Mouse (Mus musculus): Measurements from ENCODE around the gene Cd68.

DNA sequence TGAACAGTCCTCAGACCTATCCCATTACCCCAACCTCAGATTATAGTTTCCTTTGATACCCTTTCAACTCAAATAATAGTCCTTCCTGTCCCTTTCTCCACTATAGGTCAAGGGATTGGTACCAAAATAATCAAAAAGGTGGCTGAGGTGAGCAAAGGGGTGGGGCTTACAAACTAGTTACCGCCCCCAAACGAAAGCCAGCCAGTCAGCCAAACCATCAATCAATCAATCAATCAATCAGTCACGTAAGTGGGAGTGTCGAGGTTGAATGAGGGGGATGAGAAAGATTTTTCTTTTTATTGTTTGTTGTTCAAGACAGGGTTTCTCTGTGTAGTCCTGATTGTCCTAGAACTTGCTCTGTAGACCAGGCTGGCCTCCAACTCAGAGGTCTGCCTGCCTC is 42.9 kb downstream of the Cd68 start:
- no peak for TF ChIP-seq POLR2A (IDR thresholded peaks at IDR 0.05; ENCODE audit: borderline replicate concordance, control insufficient read depth, low read depth, low read length)
- TF ChIP-seq CTCF (IDR thresholded peaks at IDR 0.05; ENCODE audit: control insufficient read depth, insufficient read depth, low read length) = no peak

All from bone marrow, adult 2 months (tissue).